Mouse (Mus musculus) neural tube, embryonic 15.5 days (tissue): ENCODE results near the gene Anapc15-ps. TPM values are rescaled to one million over a fixed set of nuclear protein-coding genes. Genes with fewer than 3 reads are reported as not detected.
"Not testable (repeated sequence)": the region's sequence is repeated elsewhere in the genome, so short reads cannot be mapped to it uniquely, and the experiment has no call there.

Experiments used
- ATAC-seq: fragments of 200-750 bp; cut with Nextera tagmentation; 2 replicates; pipeline ENCODE4 v1.8.0; 2017; ENCODE audit warnings: mild to moderate bottlenecking, moderate TSS enrichment, moderate library complexity; ENCODE audit not compliant: low FRiP score
- H3K27ac ChIP-seq: fragments of 300-500 bp; sonication (generic); replicated peaks from 2 replicates; pipeline ENCODE4 v1.5.1; 2015; ENCODE audit warnings: mild to moderate bottlenecking, inconsistent platforms
- H3K27me3 ChIP-seq: fragments of 300-500 bp; sonication (generic); replicated peaks from 2 replicates; pipeline ENCODE4 v1.6.1; 2015; ENCODE audit warnings: inconsistent platforms
- H3K36me3 ChIP-seq: fragments of 300-500 bp; sonication (generic); 2 replicates; pipeline ENCODE4 v1.6.1; 2015; ENCODE audit warnings: inconsistent platforms
- H3K4me1 ChIP-seq: fragments of 300-500 bp; sonication (generic); 2 replicates; pipeline ENCODE4 v1.6.1; 2015; ENCODE audit warnings: inconsistent platforms
- H3K4me2 ChIP-seq: fragments of 300-500 bp; sonication (generic); 2 replicates; pipeline ENCODE4 v1.6.1; 2015; ENCODE audit warnings: inconsistent platforms, mild to moderate bottlenecking, moderate library complexity
- H3K4me3 ChIP-seq: fragments of 300-500 bp; sonication (generic); replicated peaks from 2 replicates; pipeline ENCODE4 v1.5.1; 2015; ENCODE audit warnings: mild to moderate bottlenecking, inconsistent platforms
- H3K9ac ChIP-seq: fragments of 300-500 bp; sonication (generic); replicated peaks from 2 replicates; pipeline ENCODE4 v1.6.1; 2015; ENCODE audit warnings: mild to moderate bottlenecking, inconsistent platforms
- H3K9me3 ChIP-seq: fragments of 300-500 bp; sonication (generic); replicated peaks from 2 replicates; pipeline ENCODE4 v1.6.1; 2016; ENCODE audit warnings: inconsistent platforms
- WGBS: fragments of 180-500 bp; shearing (Covaris S2); methylation state at CpG from one replicate; pipeline ENCODE4 v1.1.7; 2015; ENCODE audit warnings: mixed read lengths; 5-methylcytosine and 5-hydroxymethylcytosine counted together
- polyA plus RNA-seq: library from polyadenylated mRNA; unstranded; fragments of >200 nt; fragmentation: Nextera tagmentation; extraction: Ambion mirVana; gene quantifications from 2 replicates; pipeline ENCODE4 v1.2.1, GENCODE M21; 2015

Gene Anapc15-ps
- polyA plus RNA-seq, 1 experiment from 2014 or later, result not detected

- no peaks in the 10 kb centered on the region for H3K4me1 ChIP-seq
- no peaks in the 10 kb centered on the region for H3K36me3 ChIP-seq
- no peaks in the 10 kb centered on the region for H3K27me3 ChIP-seq
- 85% methylated on average over 6 of the region's 6 CpGs for WGBS
- H3K9ac ChIP-seq, result no peak overlapping the region
- no peak for ATAC-seq
- H3K4me2 ChIP-seq, result no peak overlapping the region
- no peak overlapping the region for H3K4me3 ChIP-seq
- no peaks in the 10 kb centered on the region for H3K9me3 ChIP-seq
- no peak overlapping the region for H3K27ac ChIP-seq
Observed at GRCm38 (mm10) chr10:95643696-95644360, 29.4 kb downstream of the Anapc15-ps start.

DNA sequence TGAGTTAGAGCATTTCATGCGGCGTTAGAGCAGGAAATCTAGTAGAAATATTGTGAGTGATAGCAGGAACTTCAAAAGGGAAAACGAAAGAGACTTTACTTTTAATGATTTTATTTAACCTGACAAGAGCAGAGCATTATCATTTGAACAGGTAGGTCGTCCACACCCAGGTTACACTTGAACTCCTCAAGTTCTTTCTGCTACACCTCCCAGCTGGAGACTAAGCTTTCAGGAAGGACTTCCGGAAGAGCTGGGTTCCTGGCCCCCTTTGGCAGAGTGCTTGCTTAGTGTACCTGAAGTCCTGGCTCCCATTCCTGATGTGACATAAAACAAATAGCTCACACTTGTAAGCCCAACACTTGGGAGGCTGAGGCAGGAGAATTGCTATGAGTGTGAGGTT lies 30.2 kb downstream of the Anapc15-ps start:
- 71% methylated on average over 5 of the region's 5 CpGs for WGBS
- no peaks in the 10 kb centered on the region for H3K4me1 ChIP-seq
- H3K36me3 ChIP-seq, result no peaks in the 10 kb centered on the region
- H3K27me3 ChIP-seq, result no peaks in the 10 kb centered on the region
- no peak overlapping the region for H3K27ac ChIP-seq
- H3K9ac ChIP-seq, result no peak overlapping the region
- H3K4me2 ChIP-seq, result no peak overlapping the region
- H3K4me3 ChIP-seq, result no peak overlapping the region
- no peak for ATAC-seq
- H3K9me3 ChIP-seq, result no peaks in the 10 kb centered on the region

GRCm38 (mm10) chr10:95641335-95641734 lies 31.9 kb downstream of the Anapc15-ps start:
- no peak for ATAC-seq
- Histone ChIP-seq H3K9ac (no peak overlapping the region), H3K4me2 (no peak overlapping the region), H3K9me3 (no peaks in the 10 kb centered on the region), H3K36me3 (no peaks in the 10 kb centered on the region), H3K4me1 (no peaks in the 10 kb centered on the region), H3K4me3 (no peak overlapping the region), H3K27me3 (no peaks in the 10 kb centered on the region), H3K27ac (no peak overlapping the region)
- 80% methylated on average over 5 of the region's 5 CpGs for WGBS

DNA sequence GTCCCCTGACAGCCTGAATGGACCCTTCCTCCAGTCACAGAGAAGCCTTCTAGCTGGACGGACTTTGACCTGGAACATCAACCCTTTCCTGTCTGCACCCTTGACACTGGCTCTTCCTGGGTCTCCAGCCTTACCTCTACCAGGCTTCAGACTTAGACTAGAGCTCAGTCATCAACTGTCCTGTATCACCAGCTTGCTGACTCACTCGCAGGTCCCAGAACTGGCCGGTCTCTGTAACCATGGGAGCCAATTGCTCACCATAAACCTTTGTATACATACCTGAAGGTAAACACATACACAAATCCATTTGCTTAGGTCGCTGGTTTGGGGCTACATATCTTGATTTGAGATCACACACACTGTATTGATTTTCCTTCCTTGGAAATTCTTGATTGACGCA lies 33.8 kb downstream of the Anapc15-ps start:
- no peak overlapping the region for H3K9ac ChIP-seq
- H3K36me3 ChIP-seq, result no peaks in the 10 kb centered on the region
- 75% methylated on average over 5 of the region's 5 CpGs for WGBS
- no peaks in the 10 kb centered on the region for H3K4me1 ChIP-seq
- no peak overlapping the region for H3K4me2 ChIP-seq
- H3K4me3 ChIP-seq, result no peak overlapping the region
- H3K27me3 ChIP-seq, result no peaks in the 10 kb centered on the region
- H3K9me3 ChIP-seq, result no peaks in the 10 kb centered on the region
- H3K27ac ChIP-seq, result no peak overlapping the region
- no peak for ATAC-seq

DNA sequence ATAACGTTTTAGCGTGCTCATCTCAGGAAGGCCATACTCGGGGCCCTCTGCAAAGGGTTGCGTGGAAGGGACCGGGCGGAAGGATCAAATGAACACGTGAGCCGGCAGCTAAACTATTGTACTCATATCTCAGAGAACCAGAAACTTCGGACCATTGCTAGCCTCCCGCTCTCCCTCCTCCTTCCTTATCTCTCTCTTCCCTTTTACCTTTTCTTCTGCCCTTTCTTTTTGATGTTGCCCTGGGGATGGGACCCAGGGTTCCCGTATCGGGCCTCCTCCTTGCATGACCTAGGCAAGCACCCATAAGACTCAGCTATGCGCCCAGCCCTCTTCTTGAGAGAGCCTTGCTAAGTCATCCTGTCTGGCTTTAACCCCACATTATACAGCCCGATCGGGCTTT lies 38.5 kb downstream of the Anapc15-ps start:
- ATAC-seq, result no peak
- Histone ChIP-seq H3K4me1 (no peaks in the 10 kb centered on the region), H3K9ac (no peak overlapping the region), H3K27me3 (no peaks in the 10 kb centered on the region), H3K4me3 (no peak overlapping the region), H3K27ac (no peak overlapping the region), H3K4me2 (no peak overlapping the region), H3K36me3 (no peaks in the 10 kb centered on the region), H3K9me3 (no peaks in the 10 kb centered on the region)
- 92% methylated on average over 15 of the region's 15 CpGs for WGBS

- no peaks in the 10 kb centered on the region for H3K4me1 ChIP-seq
- no peaks in the 10 kb centered on the region for H3K27me3 ChIP-seq
- H3K9ac ChIP-seq, result no peak overlapping the region
- H3K4me2 ChIP-seq, result no peak overlapping the region
- ATAC-seq, result no peak
- no peaks in the 10 kb centered on the region for H3K36me3 ChIP-seq
- 94% methylated on average over 9 of the region's 9 CpGs for WGBS
- no peak overlapping the region for H3K27ac ChIP-seq
- no peak overlapping the region for H3K4me3 ChIP-seq
- H3K9me3 ChIP-seq, result no peaks in the 10 kb centered on the region
Observed at GRCm38 (mm10) chr10:95634261-95634660, 39.0 kb downstream of the Anapc15-ps start.

DNA sequence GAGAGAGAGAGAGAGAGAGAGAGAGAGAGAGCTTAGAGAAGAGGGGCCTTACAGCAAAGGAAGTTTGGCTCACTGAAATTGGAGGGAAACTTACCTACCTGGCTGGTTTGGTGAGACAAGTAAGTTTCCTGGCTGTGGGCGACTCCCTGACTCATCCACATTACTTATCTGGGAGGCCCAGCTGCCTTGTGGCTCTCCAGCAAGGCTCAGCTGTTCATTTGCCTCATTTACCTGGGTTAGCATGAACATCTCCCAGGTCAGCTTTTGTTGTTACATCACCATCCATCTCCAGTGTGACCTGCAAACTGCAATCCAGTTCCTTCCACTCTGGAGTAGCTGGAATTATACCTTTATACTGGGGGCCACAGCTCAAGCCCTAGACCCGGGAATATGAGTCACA lies 41.7 kb downstream of the Anapc15-ps start:
- WGBS, result 82% methylated on average over 2 of the region's 2 CpGs
- ATAC-seq, result no peak
- no peak overlapping the region for H3K4me2 ChIP-seq
- H3K4me3 ChIP-seq, result no peak overlapping the region
- H3K27me3 ChIP-seq, result no peaks in the 10 kb centered on the region
- H3K27ac ChIP-seq, result no peak overlapping the region
- no peak overlapping the region for H3K9ac ChIP-seq
- no peaks in the 10 kb centered on the region for H3K4me1 ChIP-seq
- no peaks in the 10 kb centered on the region for H3K9me3 ChIP-seq
- H3K36me3 ChIP-seq, result no peaks in the 10 kb centered on the region

DNA sequence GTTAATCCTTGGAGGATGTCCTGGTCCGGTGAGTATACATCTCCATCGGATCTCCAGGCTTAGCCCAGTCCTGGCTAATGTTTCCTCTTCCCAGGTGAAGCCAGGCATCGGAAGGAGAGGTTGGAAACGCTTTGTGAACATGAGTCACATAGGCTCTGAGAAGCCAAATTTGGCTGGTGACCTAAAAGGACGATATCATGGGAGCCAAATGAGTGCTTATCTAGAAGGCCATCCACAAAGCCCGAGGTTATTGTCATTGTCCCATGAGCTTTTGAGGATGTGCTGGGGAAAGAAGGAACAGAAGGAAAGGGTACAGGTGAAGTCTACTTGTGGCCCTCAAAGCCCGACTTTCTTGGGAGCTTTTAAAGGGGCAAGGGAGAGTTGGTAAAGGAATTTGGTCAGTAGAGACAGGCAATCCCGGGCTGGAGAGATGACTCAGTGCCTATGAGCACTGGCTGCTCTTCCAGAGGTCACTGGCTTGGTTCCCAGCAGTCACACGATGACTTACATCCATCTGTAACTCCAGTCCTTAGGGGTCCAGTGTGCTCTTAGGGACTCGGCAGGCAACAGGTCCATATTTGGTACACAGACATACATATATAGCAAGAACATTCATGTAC lies 42.4 kb downstream of the Anapc15-ps start:
- H3K4me2 ChIP-seq, result no peak overlapping the region
- H3K9me3 ChIP-seq, result no peaks in the 10 kb centered on the region
- no peak for ATAC-seq
- 92% methylated on average over 10 of the region's 10 CpGs for WGBS
- H3K36me3 ChIP-seq, result no peaks in the 10 kb centered on the region
- H3K4me1 ChIP-seq, result no peaks in the 10 kb centered on the region
- no peak overlapping the region for H3K4me3 ChIP-seq
- no peak overlapping the region for H3K27ac ChIP-seq
- H3K9ac ChIP-seq, result no peak overlapping the region
- H3K27me3 ChIP-seq, result no peaks in the 10 kb centered on the region

- not testable (repeated sequence) for H3K27ac ChIP-seq, H3K9ac ChIP-seq, H3K36me3 ChIP-seq, H3K27me3 ChIP-seq, H3K4me2 ChIP-seq, ATAC-seq, H3K9me3 ChIP-seq, H3K4me1 ChIP-seq, H3K4me3 ChIP-seq
- WGBS, result 78% methylated on average over 4 of the region's 4 CpGs
Observed at GRCm38 (mm10) chr10:95630166-95630565, 43.1 kb downstream of the Anapc15-ps start.

- H3K27ac ChIP-seq, result no peak overlapping the region
- 81% methylated on average over 2 of the region's 2 CpGs for WGBS
- no peaks in the 10 kb centered on the region for H3K27me3 ChIP-seq
- no peak overlapping the region for H3K4me2 ChIP-seq
- ATAC-seq, result no peak
- H3K4me3 ChIP-seq, result no peak overlapping the region
- no peaks in the 10 kb centered on the region for H3K36me3 ChIP-seq
- H3K9ac ChIP-seq, result no peak overlapping the region
- no peaks in the 10 kb centered on the region for H3K9me3 ChIP-seq
- H3K4me1 ChIP-seq, result no peaks in the 10 kb centered on the region
Observed at GRCm38 (mm10) chr10:95628338-95628737, 44.9 kb downstream of the Anapc15-ps start.

- no peak overlapping the region for H3K4me2 ChIP-seq
- H3K4me1 ChIP-seq, result no peaks in the 10 kb centered on the region
- 89% methylated on average over 6 of the region's 6 CpGs for WGBS
- no peak overlapping the region for H3K9ac ChIP-seq
- H3K27me3 ChIP-seq, result no peaks in the 10 kb centered on the region
- ATAC-seq, result no peak
- H3K4me3 ChIP-seq, result no peak overlapping the region
- H3K9me3 ChIP-seq, result no peaks in the 10 kb centered on the region
- no peak overlapping the region for H3K27ac ChIP-seq
- H3K36me3 ChIP-seq, result no peaks in the 10 kb centered on the region
Observed at GRCm38 (mm10) chr10:95627381-95627780, 45.9 kb downstream of the Anapc15-ps start.

GRCm38 (mm10) chr10:95625300-95625699 lies 48.0 kb downstream of the Anapc15-ps start:
- H3K4me3 ChIP-seq, result no peak overlapping the region
- WGBS, result 89% methylated on average over 6 of the region's 6 CpGs
- no peak for ATAC-seq

More at GRCm38 (mm10) chr10:95625300-95625699, 48.0 kb downstream of the Anapc15-ps start:
- peaks cover under 1% of the 10 kb centered on the region; the same call in 1 of the 2 replicates for H3K4me1 ChIP-seq
- no peak overlapping the region for H3K9ac ChIP-seq
- H3K9me3 ChIP-seq, result no peaks in the 10 kb centered on the region
- no peaks in the 10 kb centered on the region for H3K27me3 ChIP-seq
- H3K36me3 ChIP-seq, result no peaks in the 10 kb centered on the region
- H3K4me2 ChIP-seq, result no peak overlapping the region
- no peak overlapping the region for H3K27ac ChIP-seq
